Mouse (Mus musculus) neural tube, embryonic 14.5 days (tissue): Measurements from ENCODE around the gene Serpina7. TPM values are rescaled to one million over a fixed set of nuclear protein-coding genes. Genes with fewer than 3 reads are reported as not detected.

Source experiments
- ATAC-seq: fragments of 200-750 bp; cut with Nextera tagmentation; 2 replicates; pipeline ENCODE4 v1.8.0; 2017; ENCODE audit warnings: low read depth, mild to moderate bottlenecking, moderate TSS enrichment, moderate library complexity
- H3K27ac ChIP-seq: fragments of 300-500 bp; sonication (generic); 2 replicates; pipeline ENCODE4 v1.5.1; 2014; ENCODE audit warnings: low read depth, mild to moderate bottlenecking, control low read depth, low read length, moderate library complexity, mixed read lengths
- H3K27me3 ChIP-seq: fragments of 300-500 bp; sonication (generic); 2 replicates; pipeline ENCODE4 v1.6.1; 2014; ENCODE audit warnings: low read length; ENCODE audit not compliant: control insufficient read depth, insufficient read depth
- H3K36me3 ChIP-seq: fragments of 300-500 bp; sonication (generic); 2 replicates; pipeline ENCODE4 v1.6.1; 2014; ENCODE audit warnings: low read length, mixed read lengths; ENCODE audit not compliant: control insufficient read depth, insufficient read depth
- H3K4me1 ChIP-seq: fragments of 300-500 bp; sonication (generic); 2 replicates; pipeline ENCODE4 v1.6.1; 2014; ENCODE audit warnings: low read length; ENCODE audit not compliant: control insufficient read depth, insufficient read depth
- H3K4me2 ChIP-seq: fragments of 300-500 bp; sonication (generic); 2 replicates; pipeline ENCODE4 v1.6.1; 2014; ENCODE audit warnings: mild to moderate bottlenecking, low read depth, low read length, control low read depth
- H3K4me3 ChIP-seq: fragments of 300-500 bp; sonication (generic); 2 replicates; pipeline ENCODE4 v1.5.1; 2014; ENCODE audit warnings: low read depth, low read length, control low read depth, mixed read lengths
- H3K9ac ChIP-seq: fragments of 300-500 bp; sonication (generic); replicated peaks from 2 replicates; pipeline ENCODE4 v1.6.1; 2014; ENCODE audit warnings: low read depth, mild to moderate bottlenecking, control low read depth, low read length, mixed read lengths
- H3K9me3 ChIP-seq: fragments of 300-500 bp; sonication (generic); 2 replicates; pipeline ENCODE4 v1.6.1; 2016; ENCODE audit warnings: low read length; ENCODE audit not compliant: control insufficient read depth
- WGBS: fragments of 180-500 bp; shearing (Covaris S2); extraction: QIAGEN DNeasy Blood & Tissue Kit; methylation state at CpG from one replicate; pipeline ENCODE4 v1.1.7; 2014; 5-methylcytosine and 5-hydroxymethylcytosine counted together
- polyA plus RNA-seq: library from polyadenylated mRNA; unstranded; fragments of >200 nt; fragmentation: Nextera tagmentation; extraction: Ambion mirVana; gene quantifications from 2 replicates; pipeline ENCODE4 v1.2.1, GENCODE M21; 2014

Serpina7 gene
- polyA plus RNA-seq, 1 experiment from 2014 or later, result not detected

GRCm38 (mm10) chrX:139039314-139039713 lies 45.7 kb downstream of the Serpina7 start:
- WGBS, result 60% methylated on average over 2 of the region's 2 CpGs
- no peak overlapping the region for H3K9ac ChIP-seq
- H3K36me3 ChIP-seq, result no peaks in the 10 kb centered on the region
- no peaks in the 10 kb centered on the region for H3K27me3 ChIP-seq
- no peaks in the 10 kb centered on the region for H3K4me1 ChIP-seq
- H3K9me3 ChIP-seq, result no peaks in the 10 kb centered on the region
- H3K27ac ChIP-seq, result no peak overlapping the region
- no peak overlapping the region for H3K4me3 ChIP-seq
- ATAC-seq, result no peak
- H3K4me2 ChIP-seq, result no peak overlapping the region

- no peaks in the 10 kb centered on the region for H3K4me1 ChIP-seq
- no peak overlapping the region for H3K27ac ChIP-seq
- no peak overlapping the region for H3K9ac ChIP-seq
- no peak for ATAC-seq
- no peak overlapping the region for H3K4me3 ChIP-seq
- H3K9me3 ChIP-seq, result no peaks in the 10 kb centered on the region
- no peak overlapping the region for H3K4me2 ChIP-seq
- no peaks in the 10 kb centered on the region for H3K27me3 ChIP-seq
- no peaks in the 10 kb centered on the region for H3K36me3 ChIP-seq
- 100% methylated on average over 1 of the region's 1 CpGs for WGBS
Observed at GRCm38 (mm10) chrX:139037666-139038065, 47.4 kb downstream of the Serpina7 start.

Other genes starting within 250 kb of the Serpina7 start
- 0.51 and 1.2 TPM in 2 replicates for gene Nrk, start 170.8 kb downstream of the Serpina7 start, polyA plus RNA-seq
- not detected in 2 replicates for gene 4930513O06Rik, start 1.0 kb upstream of the Serpina7 start, polyA plus RNA-seq
- not detected in 2 replicates for gene 4933428M09Rik, start 94.0 kb upstream of the Serpina7 start, polyA plus RNA-seq
- 10.9 and 12.8 TPM in 2 replicates for gene Mum1l1, start 124.8 kb upstream of the Serpina7 start, polyA plus RNA-seq
- not detected in 2 replicates for gene Trap1a, start 248.4 kb upstream of the Serpina7 start, polyA plus RNA-seq